Mouse (Mus musculus) embryonic facial prominence, embryonic 12.5 days (tissue): ENCODE data around the gene Lyz2. TPM values are rescaled to one million over a fixed set of nuclear protein-coding genes. Genes with fewer than 3 reads are reported as not detected.
"Not testable (repeated sequence)": the region's sequence is repeated elsewhere in the genome, so short reads cannot be mapped to it uniquely, and the experiment has no call there.

ENCODE experiments used
- ATAC-seq: fragments of 200-750 bp; cut with Nextera tagmentation; 2 replicates; pipeline ENCODE4 v1.8.0; 2017; ENCODE audit not compliant: insufficient number of reproducible peaks, insufficient read depth, low FRiP score, low TSS enrichment
- H3K27ac ChIP-seq: fragments of 300-500 bp; sonication (generic); 2 replicates; pipeline ENCODE4 v1.5.1; 2016; ENCODE audit warnings: mild to moderate bottlenecking
- H3K27me3 ChIP-seq: fragments of 300-500 bp; sonication (generic); 2 replicates; pipeline ENCODE4 v1.6.1; 2016; ENCODE audit warnings: mild to moderate bottlenecking, moderate library complexity
- H3K36me3 ChIP-seq: fragments of 300-500 bp; sonication (generic); 2 replicates; pipeline ENCODE4 v1.6.1; 2016; ENCODE audit warnings: mild to moderate bottlenecking
- H3K4me1 ChIP-seq: fragments of 300-500 bp; sonication (generic); 2 replicates; pipeline ENCODE4 v1.6.1; 2016
- H3K4me2 ChIP-seq: fragments of 300-500 bp; sonication (generic); replicated peaks from 2 replicates; pipeline ENCODE4 v1.6.1; 2016; ENCODE audit warnings: mild to moderate bottlenecking, moderate library complexity
- H3K4me3 ChIP-seq: fragments of 300-500 bp; sonication (generic); 2 replicates; pipeline ENCODE4 v1.5.1; 2016; ENCODE audit warnings: mild to moderate bottlenecking
- H3K9ac ChIP-seq: fragments of 300-500 bp; sonication (generic); 2 replicates; pipeline ENCODE4 v1.6.1; 2016; ENCODE audit warnings: mild to moderate bottlenecking, moderate library complexity
- H3K9me3 ChIP-seq: fragments of 300-500 bp; sonication (generic); 2 replicates; pipeline ENCODE4 v1.6.1; 2016; ENCODE audit warnings: mild to moderate bottlenecking, moderate library complexity
- WGBS: fragments of 180-500 bp; shearing (Covaris S2); methylation state at CpG from one replicate; pipeline ENCODE4 v1.1.7; 2016; 5-methylcytosine and 5-hydroxymethylcytosine counted together
- polyA plus RNA-seq: library from polyadenylated mRNA; unstranded; fragments of >200 nt; fragmentation: Nextera tagmentation; extraction: Ambion mirVana; gene quantifications from 2 replicates; pipeline ENCODE4 v1.2.1, GENCODE M21; 2016

Lyz2 gene
- polyA plus RNA-seq, 1 experiment from 2014 or later = 19.5 TPM

GRCm38 (mm10) chr10:117298336-117298735, 16.2 kb upstream of the Lyz2 start:
- H3K9me3 ChIP-seq = no peaks in the 10 kb centered on the region
- no peak overlapping the region for H3K4me3 ChIP-seq
- H3K9ac ChIP-seq = no peak overlapping the region
- H3K27me3 ChIP-seq = no peaks in the 10 kb centered on the region
- 82% methylated on average over 6 of the region's 6 CpGs for WGBS
- no peak overlapping the region for H3K4me2 ChIP-seq
- ATAC-seq = no peak
- no peaks in the 10 kb centered on the region for H3K4me1 ChIP-seq
- H3K36me3 ChIP-seq = no peaks in the 10 kb centered on the region
- H3K27ac ChIP-seq = no peak overlapping the region

- no peak within 1 kb of the TSS for H3K4me3 ChIP-seq
- H3K9ac ChIP-seq = no peak within 1 kb of the TSS
- no peaks in the 10 kb centered on the region for H3K36me3 ChIP-seq
- H3K4me1 ChIP-seq = no peaks in the 10 kb centered on the region
- ATAC-seq = no peak
- H3K9me3 ChIP-seq = no peaks in the 10 kb centered on the region
- H3K27ac ChIP-seq = no peak within 1 kb of the TSS
- no peaks in the 10 kb centered on the region for H3K27me3 ChIP-seq
- H3K4me2 ChIP-seq = no peak within 1 kb of the TSS
- 80% methylated on average over 5 of the region's 5 CpGs for WGBS
Measured at GRCm38 (mm10) chr10:117292671-117293070, 10.6 kb upstream of the Lyz2 start, which contains the start of gene Lyz1. Gene Lyz1 (minus strand): TSS chr10:117292868.

GRCm38 (mm10) chr10:117290936-117291335, 8.8 kb upstream of the Lyz2 start:
- H3K9ac ChIP-seq, H3K27ac ChIP-seq, ATAC-seq, H3K9me3 ChIP-seq, H3K4me2 ChIP-seq, H3K27me3 ChIP-seq, H3K4me3 ChIP-seq, H3K4me1 ChIP-seq, H3K36me3 ChIP-seq: not testable (repeated sequence)
- WGBS = 92% methylated on average over 6 of the region's 6 CpGs

GRCm38 (mm10) chr10:117290046-117290870, 8.1 kb upstream of the Lyz2 start:
- no peak overlapping the region for H3K9ac ChIP-seq
- 43% methylated on average over 6 of the region's 6 CpGs for WGBS

GRCm38 (mm10) chr10:117289034-117289505, 6.9 kb upstream of the Lyz2 start:
- 89% methylated on average over 5 of the region's 5 CpGs for WGBS
- not testable (repeated sequence) for ATAC-seq, H3K27me3 ChIP-seq, H3K4me2 ChIP-seq, H3K9ac ChIP-seq, H3K27ac ChIP-seq, H3K36me3 ChIP-seq, H3K4me3 ChIP-seq, H3K4me1 ChIP-seq, H3K9me3 ChIP-seq

More at GRCm38 (mm10) chr10:117290046-117290870, 8.1 kb upstream of the Lyz2 start:
- Histone ChIP-seq H3K4me1 (no peaks in the 10 kb centered on the region), H3K9me3 (no peaks in the 10 kb centered on the region), H3K4me3 (no peak overlapping the region), H3K4me2 (no peak overlapping the region), H3K36me3 (no peaks in the 10 kb centered on the region), H3K27me3 (no peaks in the 10 kb centered on the region), H3K27ac (no peak overlapping the region)
- ATAC-seq = no peak

- no peak for ATAC-seq
- H3K4me1 ChIP-seq = no peaks in the 10 kb centered on the region
- H3K4me3 ChIP-seq = no peak overlapping the region
- H3K9me3 ChIP-seq = no peaks in the 10 kb centered on the region
- H3K4me2 ChIP-seq = no peak overlapping the region
- no peaks in the 10 kb centered on the region for H3K36me3 ChIP-seq
- 91% methylated on average over 9 of the region's 9 CpGs for WGBS
- no peaks in the 10 kb centered on the region; the same call in 1 of the 2 replicates for H3K27me3 ChIP-seq
- no peak overlapping the region for H3K27ac ChIP-seq
- H3K9ac ChIP-seq = no peak overlapping the region
Measured at GRCm38 (mm10) chr10:117288197-117289033, 6.3 kb upstream of the Lyz2 start.

- H3K4me2 ChIP-seq = no peak overlapping the region
- no peak overlapping the region for H3K9ac ChIP-seq
- ATAC-seq = no peak
- H3K9me3 ChIP-seq = no peaks in the 10 kb centered on the region
- no peak overlapping the region for H3K4me3 ChIP-seq
- H3K27ac ChIP-seq = no peak overlapping the region
- no peaks in the 10 kb centered on the region; the same call in 1 of the 2 replicates for H3K27me3 ChIP-seq
- 87% methylated on average over 3 of the region's 3 CpGs for WGBS
- no peaks in the 10 kb centered on the region for H3K4me1 ChIP-seq
- H3K36me3 ChIP-seq = no peaks in the 10 kb centered on the region
Measured at GRCm38 (mm10) chr10:117287226-117287850, 5.2 kb upstream of the Lyz2 start.

- Histone ChIP-seq H3K36me3 (no peaks in the 10 kb centered on the region), H3K4me2 (no peak overlapping the region), H3K4me1 (no peaks in the 10 kb centered on the region), H3K9me3 (no peaks in the 10 kb centered on the region), H3K4me3 (no peak overlapping the region), H3K27me3 (no peaks in the 10 kb centered on the region; the same call in 1 of the 2 replicates), H3K9ac (no peak overlapping the region), H3K27ac (no peak overlapping the region)
- no peak for ATAC-seq
- 89% methylated on average over 6 of the region's 6 CpGs for WGBS
Measured at GRCm38 (mm10) chr10:117286366-117286970, 4.3 kb upstream of the Lyz2 start.

- not testable (repeated sequence) for H3K27ac ChIP-seq, H3K9ac ChIP-seq, H3K36me3 ChIP-seq, H3K4me2 ChIP-seq, H3K9me3 ChIP-seq, H3K4me1 ChIP-seq, ATAC-seq, H3K27me3 ChIP-seq, H3K4me3 ChIP-seq
- WGBS = 79% methylated on average over 4 of the region's 7 CpGs
Measured at GRCm38 (mm10) chr10:117285584-117285983, 3.5 kb upstream of the Lyz2 start.

- no peak overlapping the region for H3K4me3 ChIP-seq
- H3K27ac ChIP-seq = no peak overlapping the region
Measured at GRCm38 (mm10) chr10:117284578-117285520, 2.7 kb upstream of the Lyz2 start.

More at GRCm38 (mm10) chr10:117284578-117285520, 2.7 kb upstream of the Lyz2 start:
- Histone ChIP-seq H3K9me3 (no peaks in the 10 kb centered on the region), H3K9ac (no peak overlapping the region), H3K4me2 (no peak overlapping the region), H3K4me1 (no peaks in the 10 kb centered on the region), H3K27me3 (no peaks in the 10 kb centered on the region; the same call in 1 of the 2 replicates), H3K36me3 (no peaks in the 10 kb centered on the region)
- no peak for ATAC-seq
- WGBS = 84% methylated on average over 10 of the region's 10 CpGs
